Mouse (Mus musculus) kidney, adult 2 months (tissue): Measurements from ENCODE around the gene Atg9a.

Experiments
- CTCF ChIP-seq: fragments of 200-500 bp; conservative IDR thresholded peaks from 2 replicates; pipeline ENCODE4 v1.5.1; 2011; ENCODE audit warnings: low read depth, mild to moderate bottlenecking, control low read depth, low read length, moderate library complexity, mixed read lengths; ENCODE audit not compliant: insufficient read depth, insufficient read length
- POLR2A ChIP-seq: fragments of 200-500 bp; IDR thresholded peaks from one replicate; pipeline ENCODE4 v1.6.1; 2011; ENCODE audit warnings: low read depth, low read length, control low read depth

DNA sequence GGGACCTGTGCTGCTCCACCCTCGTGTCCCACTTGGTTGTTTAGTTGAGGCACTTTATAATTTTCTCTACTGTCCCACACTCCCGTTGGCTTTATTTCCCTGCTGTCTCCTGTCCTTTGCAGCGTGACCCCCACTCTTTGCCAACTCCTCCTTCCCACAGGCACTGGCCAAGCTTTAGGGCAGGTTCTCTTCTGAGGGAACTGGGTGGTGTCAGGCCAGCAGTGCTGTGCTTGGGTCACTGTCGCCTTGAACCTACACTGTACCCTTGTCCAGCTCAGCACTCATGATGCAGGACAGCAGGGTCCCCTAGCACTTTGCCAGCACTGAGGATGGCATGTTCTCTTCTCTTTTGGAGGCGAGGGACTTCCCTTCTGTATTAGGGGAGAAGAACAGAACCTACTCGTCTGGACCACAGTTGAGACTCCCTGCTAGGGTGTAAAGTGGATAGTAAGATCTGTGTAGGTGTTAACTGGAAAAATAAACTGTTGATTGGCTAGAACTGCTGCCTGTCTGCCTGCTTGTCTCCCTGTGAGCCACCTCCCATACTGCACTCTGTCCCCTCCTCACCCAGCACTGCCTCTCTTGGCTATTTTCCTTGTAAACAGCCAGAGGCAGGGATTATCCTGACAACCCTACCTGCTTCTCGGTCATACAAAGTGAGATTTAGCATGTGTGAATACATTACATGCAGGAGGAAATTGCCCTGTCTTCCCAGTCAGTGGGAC lies 44.4 kb downstream of the Atg9a start:
- TF ChIP-seq POLR2A (no peak), CTCF (no peak)
